ENCODE assay signal across 13 mouse cellular contexts in the genomic region with DNA sequence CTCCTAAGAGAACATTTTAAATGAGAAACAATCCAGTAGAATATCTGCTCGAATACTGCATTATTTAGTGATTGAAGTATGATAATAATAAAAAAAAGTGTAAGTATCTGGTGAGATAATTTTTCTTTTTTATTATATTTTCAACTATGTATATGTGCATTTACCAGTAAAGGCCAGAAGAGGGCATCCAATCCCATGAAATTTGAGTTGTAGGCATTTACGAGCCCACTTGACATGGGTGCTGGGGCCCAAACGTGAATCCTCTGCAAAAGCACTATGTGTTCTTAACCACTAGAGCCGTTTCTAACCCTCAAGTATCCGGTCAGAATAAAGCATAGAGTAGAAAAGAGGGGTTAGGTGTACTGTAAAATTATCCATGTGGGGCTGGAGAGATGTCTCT. TPM values are rescaled to one million over a fixed set of nuclear protein-coding genes. Genes with fewer than 3 reads are reported as not detected.
A peak's percentile ranks its signal among the peaks of the same experiment; 100 is the strongest.
DNase-seq lines count a peak whose midpoint lies in the region; ATAC-seq and TF ChIP-seq lines count a peak whose summit lies in the region.
"Had no signal": no experiment of that assay in that cellular context is flagged by ENCODE, and none has a peak within 500 bp of the region (broad histone marks: within the 10 kb centered on the region; RNA-seq: fewer than 3 reads in every experiment).

No protein-coding gene starts in this region.

- no peak overlapping the region for H3K4me3 ChIP-seq in layer of hippocampus, adult 2 months
- H3K4me3 ChIP-seq: forebrain, embryonic 12.5 days; neural tube, embryonic 12.5 days had no signal

- DNase-seq in layer of hippocampus, adult 2 months (ENCODE audit: low spot score in 2 of 2): no peak
- DNase-seq in layer of hippocampus, adult 9-11 months: no peak
- peak; percentile 24 for DNase-seq in CD4-positive helper T cell, adult 2 months (ENCODE audit: low read depth, low spot score)
- DNase-seq in ES-CJ7 (ENCODE audit: low read depth, low spot score): peak; percentile 64
- no peak for DNase-seq in retina, embryonic 14.5 days (ENCODE audit: low spot score)
- no peak for DNase-seq in cerebellum, adult 9-11 months
- DNase-seq: heart, adult 11 months; kidney, postnatal 14 days; right cerebral cortex, postnatal 14 days had no signal

- TF ChIP-seq CTCF in layer of hippocampus, adult 2 months (conservative IDR thresholded peaks at IDR 0.05): peak; percentile 73

- H3K27ac ChIP-seq in layer of hippocampus, adult 2 months: no peak overlapping the region
- H3K27ac ChIP-seq: forebrain, embryonic 12.5 days; macrophage; neural tube, embryonic 12.5 days had no signal

- peak; percentile 63 for ATAC-seq in megakaryocyte progenitor cell, adult 5-6 weeks (replicated peaks; ENCODE audit: poor library complexity)

RNA-seq across cellular contexts. Expression of gene Slc35f2, which starts 20.4 kb away (rescaled TPM):
- total RNA-seq in layer of hippocampus, adult 2 months (2021): 1 to 10 TPM; 4.7 to 5.0 TPM
- total RNA-seq in megakaryocyte progenitor cell, adult 5-6 weeks (2015): 0.71 and 2.3 TPM in 2 replicates
- 1.5 and 2.5 TPM in 2 replicates for total RNA-seq in megakaryocyte progenitor cell, adult 5-6 weeks (2017)

RNA-seq across cellular contexts. Expression of gene Rab39, which starts 44.9 kb away (rescaled TPM):
- total RNA-seq in layer of hippocampus, adult 2 months (2021): 1 to 10 TPM; 1.9 to 2.2 TPM
- 0.64 TPM in 1 of 2 replicates, not detected in the other for total RNA-seq in megakaryocyte progenitor cell, adult 5-6 weeks (2015)
- total RNA-seq in megakaryocyte progenitor cell, adult 5-6 weeks (2017): 0.17 and 0.21 TPM in 2 replicates

Comparison
In these comparisons a context has a peak if more than half of its experiments do, and no peak if none do; other contexts are left out.
1. DNase-seq: peak in CD4-positive helper T cell, adult 2 months (single experiment) and ES-CJ7 (single experiment); none in layer of hippocampus, adult 2 months (0 of 2), layer of hippocampus, adult 9-11 months (single experiment), retina, embryonic 14.5 days (single experiment) and cerebellum, adult 9-11 months (single experiment).